Mouse (Mus musculus) cerebellum, adult 2 months (tissue): ENCODE measurements at regions not wholly inside any gene's neighbourhood (a gene's known extent, or its start where the extent isn't known, plus 50 kb on each side); places are given as distances from the start of the nearest gene placed in this dataset.

Experiments
- DNase-seq, 2 experiments: peaks; one replicate each; pipeline ENCODE4 v3.0.0; 2021
- H3K27ac ChIP-seq: fragments of 200-500 bp; 2 replicates; pipeline ENCODE4 v1.5.1; 2012; ENCODE audit warnings: low read length, control low read depth, inconsistent platforms; ENCODE audit not compliant: insufficient read depth
- H3K27me3 ChIP-seq: fragments of 200-500 bp; 2 replicates; pipeline ENCODE4 v1.6.1; 2012; ENCODE audit warnings: inconsistent platforms, mild to moderate bottlenecking, low read length, moderate library complexity; ENCODE audit not compliant: control insufficient read depth, insufficient read depth
- H3K4me1 ChIP-seq: fragments of 200-500 bp; 2 replicates; pipeline ENCODE4 v1.6.1; 2011; ENCODE audit warnings: low read length; ENCODE audit not compliant: control insufficient read depth, insufficient read depth
- H3K4me3 ChIP-seq: fragments of 200-500 bp; replicated peaks from 2 replicates; pipeline ENCODE3; 2011; ENCODE audit warnings: mild to moderate bottlenecking, low read depth, low read length, control low read depth; ENCODE audit not compliant: insufficient read depth
- CTCF ChIP-seq: fragments of 200-500 bp; IDR thresholded peaks from 2 replicates; pipeline ENCODE4 v1.5.1; 2011; ENCODE audit warnings: low read depth, mild to moderate bottlenecking, control low read depth, low read length, moderate library complexity, borderline replicate concordance; ENCODE audit not compliant: insufficient read depth
- POLR2A ChIP-seq: fragments of 200-500 bp; IDR thresholded peaks from 2 replicates; pipeline ENCODE4 v1.6.1; 2011; ENCODE audit warnings: low read length, control low read depth, borderline replicate concordance; ENCODE audit not compliant: insufficient read depth
- WGBS: fragments of 180-500 bp; shearing (Covaris S2); methylation state at CpG from one replicate; pipeline ENCODE4 v1.1.7; 2018; 5-methylcytosine and 5-hydroxymethylcytosine counted together

GRCm38 (mm10) chr16:5548602-5549001 lies 292.8 kb upstream of the Eef2kmt start:
- no peak for DNase-seq
- no peak for TF ChIP-seq POLR2A
- TF ChIP-seq CTCF = no peak
- Histone ChIP-seq H3K27ac (no peak overlapping the region), H3K27me3 (no peaks in the 10 kb centered on the region), H3K4me1 (no peaks in the 10 kb centered on the region), H3K4me3 (no peak overlapping the region)
- WGBS = 67% methylated on average over 3 of the region's 3 CpGs

DNA sequence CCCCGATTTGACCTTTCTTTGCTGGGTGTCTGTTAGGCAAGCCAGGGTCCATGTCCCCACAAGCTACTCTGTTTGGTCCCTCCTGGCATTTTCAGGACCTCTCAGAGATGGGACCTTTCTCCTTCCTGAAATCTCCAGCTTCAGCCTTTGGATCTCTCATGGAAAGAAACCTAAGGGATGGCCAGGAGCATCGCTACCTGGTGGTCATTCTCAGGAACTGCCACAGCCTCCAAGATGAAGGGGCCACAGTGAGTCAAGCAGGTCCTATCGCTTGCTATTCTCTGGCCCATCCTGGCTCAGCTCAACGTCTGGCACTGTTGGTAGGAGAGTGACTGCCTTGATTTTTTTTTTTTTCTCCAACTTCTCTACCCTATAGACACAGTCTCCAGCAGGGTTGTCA lies 291.0 kb upstream of the Eef2kmt start:
- Histone ChIP-seq H3K4me3 (no peak overlapping the region), H3K27me3 (no peaks in the 10 kb centered on the region), H3K4me1 (no peaks in the 10 kb centered on the region), H3K27ac (no peak overlapping the region)
- no peak for DNase-seq
- WGBS = 57% methylated on average over 4 of the region's 4 CpGs
- TF ChIP-seq CTCF (no peak), POLR2A (no peak)

DNA sequence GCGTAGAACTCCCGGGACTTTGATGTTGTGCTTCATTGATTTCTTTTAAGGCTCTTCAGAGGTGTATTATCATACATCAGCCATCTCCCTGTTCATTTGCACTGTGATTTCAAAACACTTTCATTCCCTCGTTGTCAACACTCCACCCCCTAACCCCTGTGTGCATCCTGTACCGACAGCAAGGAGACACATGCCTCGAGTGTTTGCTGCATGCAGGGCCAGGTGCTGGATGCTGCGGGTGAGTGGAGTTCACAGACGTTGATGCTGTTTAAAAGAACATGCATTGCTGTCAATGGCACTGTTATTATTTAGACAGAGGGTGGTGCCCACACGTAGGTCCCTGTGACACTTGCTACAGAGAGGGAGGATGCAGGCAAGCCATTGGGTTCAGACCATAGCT lies 290.0 kb upstream of the Eef2kmt start:
- H3K27ac ChIP-seq = no peak overlapping the region

GRCm38 (mm10) chr16:5544436-5544835 lies 288.7 kb upstream of the Eef2kmt start:
- Histone ChIP-seq H3K4me1 (no peaks in the 10 kb centered on the region), H3K27ac (no peak overlapping the region), H3K4me3 (no peak overlapping the region), H3K27me3 (no peaks in the 10 kb centered on the region)
- 63% methylated on average over 2 of the region's 2 CpGs for WGBS
- DNase-seq = no peak
- TF ChIP-seq CTCF (no peak), POLR2A (no peak)

More for the DNA sequence above, 290.0 kb upstream of the Eef2kmt start:
- no peak for DNase-seq
- WGBS = 53% methylated on average over 8 of the region's 8 CpGs
- no peaks in the 10 kb centered on the region for H3K4me1 ChIP-seq
- no peak overlapping the region for H3K4me3 ChIP-seq
- TF ChIP-seq POLR2A (no peak), CTCF (no peak)
- H3K27me3 ChIP-seq = no peaks in the 10 kb centered on the region

GRCm38 (mm10) chr16:5538836-5539510 lies 283.2 kb upstream of the Eef2kmt start:
- Histone ChIP-seq H3K27ac (no peak overlapping the region), H3K4me3 (no peak overlapping the region), H3K27me3 (no peaks in the 10 kb centered on the region), H3K4me1 (no peaks in the 10 kb centered on the region; the same call in 1 of the 2 replicates)
- DNase-seq = no peak
- 61% methylated on average over 10 of the region's 10 CpGs for WGBS
- TF ChIP-seq POLR2A (no peak), CTCF (no peak)

DNA sequence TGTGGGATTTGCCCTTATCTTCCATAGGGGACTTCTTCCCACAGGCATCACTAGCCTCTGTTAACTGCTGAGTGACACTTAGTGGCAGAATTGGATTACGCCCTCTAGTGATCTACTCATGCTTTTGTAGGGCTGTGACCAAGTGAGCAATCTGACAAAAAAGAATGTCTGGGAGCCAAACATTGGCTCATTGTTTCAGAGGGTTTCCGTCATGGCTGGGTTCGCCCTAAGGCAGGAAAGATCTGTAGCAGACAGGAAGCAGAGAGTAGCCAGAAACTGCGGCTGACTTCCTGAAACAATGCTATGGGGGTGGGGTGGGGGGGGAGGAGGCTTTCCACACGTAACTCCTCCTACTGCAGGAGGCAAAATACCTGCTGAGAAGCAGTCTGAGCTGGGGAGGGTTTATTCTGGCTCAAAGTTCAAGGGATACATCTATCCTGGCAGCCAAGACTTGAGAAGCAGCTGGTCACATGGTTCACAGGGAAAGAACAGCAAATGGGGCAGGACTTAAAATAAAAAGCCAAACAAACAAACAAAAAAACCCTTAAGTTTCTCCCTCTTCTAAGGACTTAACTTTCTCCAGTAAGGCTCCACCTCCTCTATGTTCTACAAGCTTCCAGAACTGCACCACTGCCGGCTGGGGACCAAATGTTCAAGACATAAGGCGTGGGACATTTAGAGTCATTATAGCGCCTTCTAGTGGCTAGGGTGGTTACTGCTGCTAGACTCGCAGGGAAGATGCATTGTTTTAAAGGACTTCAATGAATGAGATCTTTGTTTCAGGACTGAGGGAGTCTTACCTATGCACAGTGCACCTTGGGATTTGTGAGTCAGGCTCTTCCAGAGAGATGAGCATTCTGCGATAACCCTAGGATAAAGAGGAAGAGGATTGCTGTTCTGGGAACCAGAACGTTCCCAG lies 281.8 kb upstream of the Eef2kmt start:
- no peak for DNase-seq
- no peak overlapping the region for H3K27ac ChIP-seq
- H3K4me3 ChIP-seq = no peak overlapping the region
- H3K27me3 ChIP-seq = no peaks in the 10 kb centered on the region
- WGBS = 50% methylated on average over 11 of the region's 11 CpGs
- TF ChIP-seq CTCF (peak; percentile 48; the same call in 1 of the 2 replicates), POLR2A (no peak)
- no peaks in the 10 kb centered on the region; the same call in 1 of the 2 replicates for H3K4me1 ChIP-seq

DNA sequence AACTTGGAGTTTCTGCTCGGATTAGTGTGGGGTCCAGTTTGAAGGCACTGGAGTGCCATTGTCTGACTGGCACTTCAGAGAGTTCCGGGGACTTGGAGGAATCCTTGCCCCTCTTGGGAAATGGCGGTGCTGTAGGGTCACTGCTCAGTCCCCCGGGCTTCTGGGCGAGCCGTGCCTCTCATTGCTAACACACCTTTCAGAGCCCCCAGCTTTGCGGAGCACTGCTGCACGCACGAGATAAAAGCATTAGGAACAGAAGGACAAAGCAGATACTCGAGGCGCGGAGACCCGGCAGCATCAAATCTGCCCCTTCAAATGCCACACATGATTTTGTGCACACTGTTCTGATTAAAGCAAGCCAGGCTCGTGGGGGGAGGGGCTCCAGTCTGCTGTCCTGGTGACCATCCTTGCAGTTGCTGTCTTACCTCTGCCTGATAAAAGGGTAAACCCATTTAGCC lies 280.8 kb upstream of the Eef2kmt start:
- WGBS = 22% methylated on average over 14 of the region's 14 CpGs
- Histone ChIP-seq H3K27me3 (no peaks in the 10 kb centered on the region), H3K4me1 (no peaks in the 10 kb centered on the region; the same call in 1 of the 2 replicates), H3K27ac (no peak overlapping the region), H3K4me3 (no peak overlapping the region)
- DNase-seq = no peak
- no peak for TF ChIP-seq POLR2A
- no peak for TF ChIP-seq CTCF

DNA sequence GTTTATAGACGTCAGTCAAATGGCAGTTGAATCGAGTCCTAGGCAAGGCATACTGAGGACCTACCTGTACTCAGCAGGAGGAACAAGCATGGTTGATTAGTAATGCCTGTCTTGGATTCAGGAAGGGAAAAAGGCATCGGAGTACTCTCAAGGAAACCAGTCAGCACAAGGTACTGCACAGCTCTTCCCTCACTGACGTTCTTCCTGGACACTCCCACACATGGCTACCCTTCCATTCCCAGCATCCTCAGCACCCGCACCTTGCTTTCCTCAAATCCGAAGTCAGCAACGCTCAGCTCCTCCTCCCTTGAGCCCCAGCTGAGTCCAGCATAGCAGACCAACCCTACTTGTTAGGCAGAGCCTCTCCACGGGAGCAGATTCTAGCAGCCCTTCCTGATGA lies 279.6 kb upstream of the Eef2kmt start:
- Histone ChIP-seq H3K27ac (no peak overlapping the region), H3K4me1 (no peaks in the 10 kb centered on the region; the same call in 1 of the 2 replicates), H3K4me3 (no peak overlapping the region), H3K27me3 (no peaks in the 10 kb centered on the region)
- no peak for DNase-seq
- WGBS = 60% methylated on average over 8 of the region's 8 CpGs
- TF ChIP-seq POLR2A (no peak), CTCF (no peak)
